Comparison of ENCODE assay signal across 24 mouse cellular contexts in the genomic region with DNA sequence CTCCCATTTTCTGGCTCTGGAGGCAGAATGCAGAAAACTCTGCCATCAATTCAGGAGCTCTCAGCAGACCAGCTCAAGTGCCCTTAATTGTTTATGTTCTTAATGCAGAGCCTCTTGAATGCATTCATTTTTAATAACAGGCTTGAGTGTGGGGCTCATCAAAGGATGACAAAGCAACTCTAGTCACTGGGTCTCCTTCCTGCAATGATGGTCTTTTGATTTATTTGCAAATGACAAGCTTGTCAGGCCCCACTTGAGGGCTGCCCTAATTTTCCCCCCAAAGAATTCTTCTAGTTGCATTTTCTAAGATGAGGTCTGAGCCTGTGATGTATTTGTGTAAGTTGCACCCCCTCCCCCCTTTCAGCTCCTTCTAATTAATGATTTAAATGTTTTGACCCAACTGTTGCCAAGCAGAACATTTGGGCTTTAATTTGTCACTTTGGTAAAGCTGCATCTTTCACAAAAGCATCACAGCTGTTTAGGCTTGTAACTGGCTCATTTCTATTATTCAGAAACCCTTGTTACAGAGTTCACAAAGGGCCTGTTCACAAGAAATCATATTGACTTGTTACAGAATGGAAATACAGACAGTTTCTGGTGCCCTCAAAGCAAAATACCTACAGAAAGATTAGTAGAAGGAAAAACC. TPM values are rescaled to one million over a fixed set of nuclear protein-coding genes. Genes with fewer than 3 reads are reported as not detected.
DNase-seq lines count a peak whose midpoint lies in the region; ATAC-seq lines count a peak whose summit lies in the region.
"Had no signal": no experiment of that assay in that cellular context is flagged by ENCODE, and none has a peak within 500 bp of the region (broad histone marks: within the 10 kb centered on the region; RNA-seq: fewer than 3 reads in every experiment).

No protein-coding gene starts in this region.

- no peak overlapping the region for H3K4me2 ChIP-seq in hindbrain, embryonic 11.5 days (replicated peaks; ENCODE audit: low read depth, low read length)
- H3K4me2 ChIP-seq in midbrain, embryonic 12.5 days (replicated peaks) = no peak overlapping the region
- H3K4me2 ChIP-seq in midbrain, embryonic 16.5 days (ENCODE audit: low read length) = no peak overlapping the region
- no peak overlapping the region for H3K4me2 ChIP-seq in forebrain, embryonic 12.5 days
- H3K4me2 ChIP-seq: embryonic facial prominence, embryonic 12.5 days; liver, embryonic 11.5 days had no signal

- H3K27me3 ChIP-seq in hindbrain, embryonic 11.5 days (ENCODE audit: control insufficient read depth, insufficient read depth, low read length) = no peaks in the 10 kb centered on the region
- H3K27me3 ChIP-seq in hindbrain, embryonic 10.5 days (ENCODE audit: insufficient read depth, poor library complexity, severe bottlenecking) = no peaks in the 10 kb centered on the region
- no peaks in the 10 kb centered on the region; the same call in 1 of the 2 replicates for H3K27me3 ChIP-seq in midbrain, embryonic 12.5 days
- no peaks in the 10 kb centered on the region for H3K27me3 ChIP-seq in midbrain, embryonic 16.5 days (ENCODE audit: control insufficient read depth, insufficient read depth, low read depth, low read length)
- H3K27me3 ChIP-seq in forebrain, embryonic 12.5 days = peaks cover 21% of the 10 kb centered on the region
- H3K27me3 ChIP-seq: embryonic facial prominence, embryonic 12.5 days had no signal

- no peak overlapping the region for H3K27ac ChIP-seq in hindbrain, embryonic 11.5 days (ENCODE audit: low read depth, low read length)
- no peak overlapping the region for H3K27ac ChIP-seq in hindbrain, embryonic 10.5 days
- no peak overlapping the region for H3K27ac ChIP-seq in midbrain, embryonic 12.5 days (replicated peaks)
- H3K27ac ChIP-seq in midbrain, embryonic 16.5 days (ENCODE audit: low read length) = no peak overlapping the region
- no peak overlapping the region; the same call in 1 of the 2 replicates for H3K27ac ChIP-seq in forebrain, embryonic 12.5 days
- H3K27ac ChIP-seq: embryonic facial prominence, embryonic 12.5 days; heart, adult 2 months had no signal

- no peak overlapping the region for H3K4me3 ChIP-seq in hindbrain, embryonic 11.5 days (ENCODE audit: low read depth, low read length)
- H3K4me3 ChIP-seq in hindbrain, embryonic 10.5 days = no peak overlapping the region
- no peak overlapping the region for H3K4me3 ChIP-seq in midbrain, embryonic 12.5 days
- no peak overlapping the region for H3K4me3 ChIP-seq in midbrain, embryonic 16.5 days (ENCODE audit: low read depth, low read length)
- no peak overlapping the region for H3K4me3 ChIP-seq in forebrain, embryonic 12.5 days (replicated peaks)
- H3K4me3 ChIP-seq: embryonic facial prominence, embryonic 12.5 days; erythroblast, embryonic 14.5 days; heart, adult 2 months; myocyte had no signal

- no peaks in the 10 kb centered on the region for H3K9me3 ChIP-seq in hindbrain, embryonic 11.5 days (ENCODE audit: control insufficient read depth, low read length)
- H3K9me3 ChIP-seq in hindbrain, embryonic 10.5 days = no peaks in the 10 kb centered on the region
- no peaks in the 10 kb centered on the region for H3K9me3 ChIP-seq in midbrain, embryonic 12.5 days
- H3K9me3 ChIP-seq in midbrain, embryonic 16.5 days (replicated peaks; ENCODE audit: control insufficient read depth, low read length, poor library complexity, severe bottlenecking) = no peaks in the 10 kb centered on the region
- no peaks in the 10 kb centered on the region for H3K9me3 ChIP-seq in forebrain, embryonic 12.5 days
- H3K9me3 ChIP-seq: embryonic facial prominence, embryonic 12.5 days had no signal

- H3K9ac ChIP-seq in hindbrain, embryonic 11.5 days (ENCODE audit: low read depth, low read length) = no peak overlapping the region
- no peak overlapping the region for H3K9ac ChIP-seq in midbrain, embryonic 12.5 days (replicated peaks)
- H3K9ac ChIP-seq in midbrain, embryonic 16.5 days (ENCODE audit: low read depth, low read length) = no peak overlapping the region
- no peak overlapping the region for H3K9ac ChIP-seq in forebrain, embryonic 12.5 days
- H3K9ac ChIP-seq: embryonic facial prominence, embryonic 12.5 days had no signal

- no peak for DNase-seq in hindbrain, embryonic 11.5 days (ENCODE audit: low spot score)
- DNase-seq in hindbrain, embryonic 10.5 days (ENCODE audit: low spot score) = no peak
- DNase-seq in retina, postnatal 1 day = peak; percentile 60
- no peak for DNase-seq in spleen, adult 18-20 months
- DNase-seq: adrenal gland, postnatal 14 days; cerebellum, adult 11-12 months; cerebellum, postnatal 36 days; gastrocnemius, postnatal 14 days; heart, adult 2 months; heart, postnatal 36 days; kidney, adult 8-10 months; kidney, postnatal 4 days; lung, adult 2 months; lung, postnatal 4 days; thymus, postnatal 36 days had no signal

- peak; percentile 11; the same call in 1 of the 2 replicates for ATAC-seq in hindbrain, embryonic 11.5 days (ENCODE audit: low FRiP score)
- ATAC-seq in midbrain, embryonic 12.5 days (ENCODE audit: low FRiP score, low read depth) = peak; percentile 64; the same call in 1 of the 2 replicates
- ATAC-seq in midbrain, embryonic 16.5 days = no peak; the same call in 1 of the 2 replicates
- peak; percentile 80 for ATAC-seq in forebrain, embryonic 12.5 days (ENCODE audit: low FRiP score)
- ATAC-seq: activated CD4-positive, CD25-positive, alpha-beta regulatory T cell, adult 4 months had no signal

- no peaks in the 10 kb centered on the region for H3K4me1 ChIP-seq in hindbrain, embryonic 11.5 days (replicated peaks; ENCODE audit: control insufficient read depth, insufficient read depth, low read length)
- peaks cover 30% of the 10 kb centered on the region for H3K4me1 ChIP-seq in hindbrain, embryonic 10.5 days (replicated peaks)
- peaks cover 25% of the 10 kb centered on the region for H3K4me1 ChIP-seq in midbrain, embryonic 12.5 days
- H3K4me1 ChIP-seq in midbrain, embryonic 16.5 days (ENCODE audit: control insufficient read depth, insufficient read depth, low read length) = peaks cover 16% of the 10 kb centered on the region
- H3K4me1 ChIP-seq in forebrain, embryonic 12.5 days = peaks cover 43% of the 10 kb centered on the region

- H3K36me3 ChIP-seq in hindbrain, embryonic 11.5 days (ENCODE audit: control insufficient read depth, insufficient read depth, low read length) = no peaks in the 10 kb centered on the region
- H3K36me3 ChIP-seq in hindbrain, embryonic 10.5 days = peaks cover 43% of the 10 kb centered on the region
- peaks cover 5% of the 10 kb centered on the region; the same call in 1 of the 2 replicates for H3K36me3 ChIP-seq in midbrain, embryonic 12.5 days
- H3K36me3 ChIP-seq in midbrain, embryonic 16.5 days (ENCODE audit: control insufficient read depth, insufficient read depth, low read length) = no peaks in the 10 kb centered on the region
- peaks cover 14% of the 10 kb centered on the region; the same call in 1 of the 2 replicates for H3K36me3 ChIP-seq in forebrain, embryonic 12.5 days (replicated peaks)
- H3K36me3 ChIP-seq: G1E had no signal

RNA-seq across cellular contexts. Expression of a gene that starts 18.3 kb away (rescaled TPM):
- 43.8 and 44.1 TPM in 2 replicates for polyA plus RNA-seq in hindbrain, embryonic 11.5 days (2014; fragmentation: Nextera tagmentation; extraction: Ambion mirVana)
- 26.9 and 44.0 TPM in 2 replicates for polyA plus RNA-seq in hindbrain, embryonic 10.5 days (2016; fragmentation: Nextera tagmentation; extraction: Ambion mirVana)
- 65.3 and 66.8 TPM in 2 replicates for polyA plus RNA-seq in midbrain, embryonic 12.5 days (2016; fragmentation: Nextera tagmentation; extraction: Ambion mirVana)
- polyA plus RNA-seq in midbrain, embryonic 16.5 days (2015; fragmentation: Nextera tagmentation; extraction: Ambion mirVana) = 26.3 and 31.4 TPM in 2 replicates
- 63.5 and 68.3 TPM in 2 replicates for polyA plus RNA-seq in forebrain, embryonic 12.5 days (2016; fragmentation: Nextera tagmentation; extraction: Ambion mirVana)
- polyA plus RNA-seq: G1E had no signal
